Mouse (Mus musculus): ENCODE data around the gene Rmnd5a. TPM values are rescaled to one million over a fixed set of nuclear protein-coding genes. Genes with fewer than 3 reads are reported as not detected.

Rmnd5a gene
- total and polyA plus RNA-seq, 3 experiments = 22.6 to 497 (median 23.3) TPM

DNA sequence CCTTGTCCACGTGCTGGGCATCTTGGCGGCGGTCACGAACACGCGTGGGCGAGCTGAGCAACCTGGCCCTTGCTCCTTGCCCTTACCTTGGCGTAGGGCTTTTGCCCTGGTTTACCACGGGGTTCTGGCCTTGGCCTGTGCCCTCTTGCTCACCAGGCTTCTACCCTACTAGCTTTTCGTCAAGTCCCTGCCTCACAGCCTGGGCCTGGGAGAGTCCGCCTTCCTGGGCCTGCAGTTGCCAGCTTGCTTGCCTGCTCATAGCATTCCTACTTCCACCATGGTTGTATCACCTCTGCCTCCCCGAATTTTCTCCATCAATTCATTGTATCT, 779 bp upstream of the Rmnd5a start:
- Histone ChIP-seq H3K27me3 (ENCODE audit: control insufficient read depth in 1 of 2, insufficient read depth in 2 of 2, low read length in 2 of 2) (no peaks in the 10 kb centered on the region), H3K9ac (ENCODE audit: control insufficient read depth, low read depth, low read length, poor library complexity, severe bottlenecking) (peak overlapping the region; percentile 79), H3K4me1 (ENCODE audit: control insufficient read depth in 1 of 2, insufficient read depth in 2 of 2, low read length in 2 of 2) (peaks cover 22 to 42% of the 10 kb centered on the region in 2 experiments), H3K79me2 (ENCODE audit: control insufficient read depth, insufficient read depth, low read length, poor library complexity) (peaks cover 28% of the 10 kb centered on the region), H3K36me3 (ENCODE audit: control insufficient read depth in 1 of 2, insufficient read depth in 2 of 2, low read length in 2 of 2) (peaks cover 0 to 41% of the 10 kb centered on the region in 2 experiments; a peak in 2 of 4 replicates), H3K9me3 (replicated peaks; ENCODE audit: insufficient read depth, low read length) (no peaks in the 10 kb centered on the region), H3K4me3 (ENCODE audit: control insufficient read depth in 1 of 2, insufficient read depth in 1 of 2, low read depth in 2 of 2, low read length in 2 of 2) (peak overlapping the region; percentile 48 to 53), H3K27ac (ENCODE audit: control insufficient read depth, low read depth, low read length) (peak overlapping the region; percentile 81)
- DNase-seq (ENCODE audit: low read depth, low spot score) = no peak
- TF ChIP-seq ZNF384 (IDR thresholded peaks at IDR 0.05; ENCODE audit: low read depth, low read length) (no peak), POLR2A (IDR thresholded peaks at IDR 0.05; ENCODE audit: control insufficient read depth in 1 of 2, insufficient read depth in 1 of 2, low read depth in 1 of 2, low read length in 2 of 2, poor library complexity in 1 of 2) (peak in 1 of 2 experiments; percentile 56; a peak in 1 of 4 replicates), MXI1 (IDR thresholded peaks at IDR 0.05; ENCODE audit: low read depth, low read length) (peak; percentile 28; the same call in 1 of the 2 replicates), ZKSCAN1 (IDR thresholded peaks at IDR 0.05; ENCODE audit: low read depth, low read length) (no peak), TBP (IDR thresholded peaks at IDR 0.05; ENCODE audit: low read depth, low read length) (no peak)

DNA sequence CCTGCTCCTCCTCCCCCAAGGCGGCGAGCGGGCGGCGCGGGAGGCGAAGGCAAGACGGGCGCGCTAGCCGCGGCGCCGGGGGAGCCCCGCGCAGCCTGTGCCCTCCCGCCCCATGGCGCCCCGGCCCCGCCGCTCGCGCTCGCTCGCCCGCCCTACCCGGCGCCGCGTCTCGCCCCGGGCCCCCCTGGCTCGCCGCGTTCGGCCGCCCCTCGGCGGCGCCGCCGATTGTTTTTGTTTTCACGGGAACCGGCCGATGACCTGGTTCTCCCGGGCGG, 283 bp downstream of the Rmnd5a start:
- peak overlapping the region; percentile 32 for H3K27ac ChIP-seq (ENCODE audit: control insufficient read depth, low read depth, low read length)
- peaks cover 29% of the 10 kb centered on the region for H3K79me2 ChIP-seq (ENCODE audit: control insufficient read depth, insufficient read depth, low read length, poor library complexity)
- H3K4me1 ChIP-seq (ENCODE audit: control insufficient read depth in 1 of 2, insufficient read depth in 2 of 2, low read length in 2 of 2) = peaks cover 19 to 34% of the 10 kb centered on the region in 2 experiments
- H3K36me3 ChIP-seq (ENCODE audit: control insufficient read depth in 1 of 2, insufficient read depth in 2 of 2, low read length in 2 of 2) = peaks cover 0 to 32% of the 10 kb centered on the region in 2 experiments; a peak in 2 of 4 replicates
- TF ChIP-seq USF2 (IDR thresholded peaks at IDR 0.05; ENCODE audit: borderline replicate concordance in 1 of 2, insufficient read depth in 1 of 2, low read depth in 1 of 2, low read length in 2 of 2) = no peak
- no peak for TF ChIP-seq ETS1 (IDR thresholded peaks at IDR 0.05; ENCODE audit: low read depth, low read length)
- TF ChIP-seq POLR2A (IDR thresholded peaks at IDR 0.05; ENCODE audit: control insufficient read depth in 1 of 2, insufficient read depth in 1 of 2, low read depth in 1 of 2, low read length in 2 of 2, poor library complexity in 1 of 2) = peak in 1 of 2 experiments; percentile 69; a peak in 2 of 4 replicates
- TF ChIP-seq TAL1 (IDR thresholded peaks at IDR 0.05; ENCODE audit: low read length) = no peak
- no peak for TF ChIP-seq CHD2 (IDR thresholded peaks at IDR 0.05; ENCODE audit: low read length)
- TF ChIP-seq CTCF (IDR thresholded peaks at IDR 0.05 in 2 of 3, conservative IDR thresholded peaks at IDR 0.05 in 1 of 3; ENCODE audit: control insufficient read depth in 1 of 3, insufficient read depth in 1 of 3, low read depth in 2 of 3, low read length in 3 of 3, poor library complexity in 1 of 3, severe bottlenecking in 1 of 3) = 0 out of 6 replicates have a peak, but pooled peaks of 1 of the 3 experiments have one; percentile 6
- no peak for DNase-seq (ENCODE audit: low read depth, low spot score)
- H3K9ac ChIP-seq (ENCODE audit: control insufficient read depth, low read depth, low read length, poor library complexity, severe bottlenecking) = peak overlapping the region; percentile 73
- H3K9me3 ChIP-seq (replicated peaks; ENCODE audit: insufficient read depth, low read length) = no peaks in the 10 kb centered on the region
- peak overlapping the region; percentile 65 to 88 for H3K4me3 ChIP-seq (ENCODE audit: control insufficient read depth in 1 of 2, insufficient read depth in 1 of 2, low read depth in 2 of 2, low read length in 2 of 2)
- H3K27me3 ChIP-seq (ENCODE audit: control insufficient read depth in 1 of 2, insufficient read depth in 2 of 2, low read length in 2 of 2) = no peaks in the 10 kb centered on the region

DNA sequence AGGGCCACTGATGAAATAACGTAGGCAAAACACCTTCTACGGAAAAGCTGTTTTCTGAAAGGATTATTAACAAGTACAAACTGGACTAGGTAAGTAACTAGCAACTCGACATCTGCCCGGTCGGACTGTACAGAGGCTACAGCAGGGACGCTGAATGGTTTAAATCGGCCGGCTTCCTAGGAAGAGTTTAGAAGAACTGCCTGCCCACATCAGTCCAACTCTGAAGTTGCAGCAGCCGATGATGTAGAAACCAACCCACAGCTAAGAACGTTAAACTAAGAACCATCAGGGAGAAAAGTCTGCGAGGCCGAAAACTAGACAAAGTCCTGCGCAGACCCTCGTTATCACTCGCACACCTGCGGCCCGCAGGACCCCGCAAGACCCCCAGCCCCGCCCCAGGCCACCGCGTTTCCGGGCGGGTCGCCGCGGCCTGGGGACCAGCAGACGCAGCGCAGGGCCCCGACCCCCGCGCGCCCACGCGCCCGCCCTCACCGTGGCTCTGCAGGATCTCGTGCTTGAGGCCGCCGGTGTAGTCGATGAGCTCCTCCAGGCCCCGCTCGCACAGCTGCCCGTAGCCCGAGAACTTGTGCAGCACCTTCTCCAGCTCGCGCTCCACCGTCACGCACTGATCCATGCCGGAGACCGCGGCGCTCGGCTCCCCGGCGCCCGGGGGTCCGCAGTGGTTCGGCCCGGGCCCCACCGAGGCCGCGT, 776 bp downstream of the Rmnd5a start:
- Histone ChIP-seq H3K9ac (ENCODE audit: control insufficient read depth, low read depth, low read length, poor library complexity, severe bottlenecking) (peak overlapping the region; percentile 73), H3K9me3 (replicated peaks; ENCODE audit: insufficient read depth, low read length) (no peaks in the 10 kb centered on the region), H3K79me2 (ENCODE audit: control insufficient read depth, insufficient read depth, low read length, poor library complexity) (peaks cover 29% of the 10 kb centered on the region)

More for the DNA sequence above, 776 bp downstream of the Rmnd5a start:
- H3K27ac ChIP-seq (ENCODE audit: control insufficient read depth, low read depth, low read length) = peak overlapping the region; percentile 20; the same call in 1 of the 2 replicates
- no peaks in the 10 kb centered on the region for H3K27me3 ChIP-seq (ENCODE audit: control insufficient read depth in 1 of 2, insufficient read depth in 2 of 2, low read length in 2 of 2)
- peaks cover 0 to 29% of the 10 kb centered on the region in 2 experiments; a peak in 2 of 4 replicates for H3K36me3 ChIP-seq (ENCODE audit: control insufficient read depth in 1 of 2, insufficient read depth in 2 of 2, low read length in 2 of 2)
- TF ChIP-seq SIN3A (IDR thresholded peaks at IDR 0.05; ENCODE audit: low read length) = no peak
- no peak for TF ChIP-seq MAX (IDR thresholded peaks at IDR 0.05; ENCODE audit: low read length)
- no peak for TF ChIP-seq MYB (IDR thresholded peaks at IDR 0.05; ENCODE audit: low read depth, low read length)
- no peak for TF ChIP-seq ELF1 (IDR thresholded peaks at IDR 0.05; ENCODE audit: low read depth, low read length)
- no peak for TF ChIP-seq MYC (IDR thresholded peaks at IDR 0.05; ENCODE audit: low read depth, low read length)
- no peak for TF ChIP-seq KAT2A (conservative IDR thresholded peaks at IDR 0.05; ENCODE audit: low read depth, low read length)
- no peak for TF ChIP-seq EP300 (IDR thresholded peaks at IDR 0.05; ENCODE audit: low read depth in 1 of 2, low read length in 2 of 2)
- H3K4me1 ChIP-seq (ENCODE audit: control insufficient read depth in 1 of 2, insufficient read depth in 2 of 2, low read length in 2 of 2) = peaks cover 15 to 30% of the 10 kb centered on the region in 2 experiments
- DNase-seq (ENCODE audit: low read depth, low spot score) = peak; percentile 59
- H3K4me3 ChIP-seq (ENCODE audit: control insufficient read depth in 1 of 2, insufficient read depth in 1 of 2, low read depth in 2 of 2, low read length in 2 of 2) = peak overlapping the region; percentile 65 to 88
